Mouse (Mus musculus) liver, embryonic 14.5 days (tissue): ENCODE measurements around the gene Xpot.

ENCODE experiments used
- CTCF ChIP-seq: IDR thresholded peaks from 2 replicates; pipeline ENCODE4 v1.5.1; 2016; ENCODE audit warnings: antibody characterized with exemption, low read depth, control low read depth
- EP300 ChIP-seq: IDR thresholded peaks from 2 replicates; pipeline ENCODE4 v1.6.1; 2016; ENCODE audit warnings: antibody characterized with exemption, low read depth

GRCm38 (mm10) chr10:121641272-121642053 lies 15.3 kb upstream of the Xpot start, which contains the start of gene D930020B18Rik:
- TF ChIP-seq CTCF (no peak), EP300 (no peak)
